Mouse (Mus musculus): Measurements from ENCODE around the gene AU022252. TPM values are rescaled to one million over a fixed set of nuclear protein-coding genes. Genes with fewer than 3 reads are reported as not detected.

Gene AU022252
- polyA plus RNA-seq, 1 experiment from 2014 or later = 15.1 TPM

DNA sequence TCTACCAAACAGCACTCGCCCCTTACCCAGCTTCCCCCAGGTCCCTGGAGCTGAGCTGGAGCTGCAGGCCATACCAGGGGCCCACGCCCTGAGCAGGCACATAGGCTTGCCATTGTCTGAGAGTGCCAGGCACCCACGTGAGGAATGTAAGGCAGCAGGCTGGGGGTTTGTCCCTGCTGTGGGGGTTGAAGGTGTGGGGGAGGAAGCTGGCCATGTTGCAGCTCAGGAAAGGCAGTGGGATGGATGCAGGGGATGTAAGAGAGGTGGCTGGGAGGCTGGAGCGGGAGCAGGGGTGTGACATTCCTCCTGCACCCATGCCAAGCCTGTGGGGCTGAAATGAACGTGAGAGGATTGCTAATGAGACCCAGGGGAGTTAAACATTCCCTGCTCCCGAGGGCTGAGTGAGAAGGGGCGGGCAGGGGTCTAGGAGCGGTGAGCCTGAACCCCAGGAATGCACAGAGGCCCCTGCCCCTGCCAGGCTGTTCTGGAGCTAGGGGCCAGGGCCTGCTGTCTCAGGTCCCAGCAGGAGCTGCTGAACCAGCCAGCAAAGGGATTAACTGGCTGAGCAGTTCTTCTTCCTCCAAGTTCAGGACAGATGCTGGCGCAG lies 21.6 kb upstream of the AU022252 start:
- ATAC-seq = no peak
- no peak overlapping the region for H3K27ac ChIP-seq (ENCODE audit: low read depth, low read length)

DNA sequence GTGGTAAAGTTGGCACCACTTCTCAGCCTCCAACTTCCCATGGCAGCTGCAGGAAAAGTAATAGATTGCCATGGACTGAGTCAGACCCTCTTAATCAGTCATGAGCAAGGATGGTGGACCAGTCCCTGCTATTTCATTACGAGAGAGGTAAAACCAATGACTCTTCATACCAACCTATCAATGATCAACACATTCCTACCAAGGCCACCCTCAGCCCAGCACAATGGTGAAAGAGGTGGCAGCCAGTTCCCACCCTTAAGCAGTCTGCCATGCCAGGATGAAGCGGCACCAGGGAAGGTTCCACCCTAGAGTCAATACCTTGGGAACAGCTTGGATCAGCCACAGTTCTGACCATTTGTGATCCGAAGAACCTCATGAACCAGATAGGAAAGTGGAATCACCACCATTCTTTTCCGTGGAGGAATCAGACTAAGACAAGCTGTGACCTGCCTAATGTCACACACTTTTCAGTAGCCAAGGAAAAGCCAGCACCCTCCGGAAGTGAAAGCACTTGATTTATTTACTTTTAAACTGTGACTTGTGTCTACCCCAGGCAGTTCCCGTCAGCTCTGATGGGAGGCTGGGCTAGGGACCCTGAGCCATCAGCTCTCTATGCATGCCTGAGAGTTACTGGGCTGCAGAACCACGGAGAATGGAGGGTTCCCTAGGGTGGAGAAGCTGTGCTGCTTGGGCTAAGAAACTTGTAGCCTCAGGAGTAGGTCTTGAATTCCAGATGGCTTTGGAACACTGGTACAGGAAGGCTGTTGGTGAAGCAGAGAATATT lies 19.7 kb upstream of the AU022252 start:
- Histone ChIP-seq H3K27ac (ENCODE audit: low read depth, low read length) (no peak overlapping the region), H3K9ac (ENCODE audit: low read depth, low read length) (no peak overlapping the region), H3K27me3 (replicated peaks; ENCODE audit: control insufficient read depth, insufficient read depth, low read length) (no peaks in the 10 kb centered on the region), H3K36me3 (ENCODE audit: control insufficient read depth, insufficient read depth) (no peaks in the 10 kb centered on the region; the same call in 1 of the 2 replicates), H3K4me3 (ENCODE audit: low read depth, low read length) (no peak overlapping the region), H3K9me3 (ENCODE audit: control insufficient read depth) (no peaks in the 10 kb centered on the region), H3K4me1 (replicated peaks; ENCODE audit: control insufficient read depth, insufficient read depth, low read length) (no peaks in the 10 kb centered on the region), H3K4me2 (replicated peaks; ENCODE audit: low read depth) (no peak overlapping the region)
- 48% methylated on average over 7 of the region's 7 CpGs for WGBS
- no peak for TF ChIP-seq CTCF (IDR thresholded peaks at IDR 0.05; ENCODE audit: low read depth)
- ATAC-seq = no peak

More for the DNA sequence above, 21.6 kb upstream of the AU022252 start:
- H3K4me3 ChIP-seq (ENCODE audit: low read depth, low read length) = no peak overlapping the region
- 60% methylated on average over 9 of the region's 9 CpGs for WGBS
- no peaks in the 10 kb centered on the region for H3K9me3 ChIP-seq (ENCODE audit: control insufficient read depth)
- no peak for TF ChIP-seq CTCF (IDR thresholded peaks at IDR 0.05; ENCODE audit: low read depth)
- H3K36me3 ChIP-seq (ENCODE audit: control insufficient read depth, insufficient read depth) = no peaks in the 10 kb centered on the region
- H3K4me1 ChIP-seq (replicated peaks; ENCODE audit: control insufficient read depth, insufficient read depth, low read length) = 0 out of 2 replicates have a peak, but pooled peaks cover 2% of the 10 kb centered on the region
- H3K27me3 ChIP-seq (replicated peaks; ENCODE audit: control insufficient read depth, insufficient read depth, low read length) = no peaks in the 10 kb centered on the region
- no peak overlapping the region for H3K4me2 ChIP-seq (replicated peaks; ENCODE audit: low read depth)
- no peak overlapping the region for H3K9ac ChIP-seq (ENCODE audit: low read depth, low read length)

DNA sequence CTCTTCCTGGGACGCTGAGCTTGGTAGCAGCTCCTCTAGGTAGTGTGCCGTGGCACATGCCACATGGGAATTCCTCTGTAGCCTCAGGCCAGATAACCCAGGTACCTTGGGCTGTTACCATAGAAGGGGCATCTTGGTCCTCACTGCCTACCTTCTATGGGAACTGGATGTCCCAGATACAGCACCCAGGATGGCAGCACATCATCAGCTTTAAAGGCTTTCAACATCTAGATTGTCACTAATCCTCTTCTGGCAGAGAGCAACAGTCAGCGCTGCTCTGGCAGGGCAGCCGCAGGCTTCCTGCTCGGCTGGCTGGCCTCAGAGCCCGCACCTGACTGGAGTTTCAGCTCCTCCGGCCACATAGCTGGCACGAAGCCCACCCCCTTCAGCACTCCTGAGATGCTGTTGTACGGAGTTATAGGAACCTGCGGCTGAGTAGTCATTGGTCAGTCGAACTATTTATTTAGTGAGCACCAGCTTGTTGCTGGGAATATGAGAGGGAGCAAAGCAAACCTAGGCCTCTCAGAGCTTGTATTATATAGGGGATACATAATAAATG lies 16.0 kb upstream of the AU022252 start:
- no peak overlapping the region for H3K4me2 ChIP-seq (replicated peaks; ENCODE audit: low read depth)
- H3K27me3 ChIP-seq (replicated peaks; ENCODE audit: control insufficient read depth, insufficient read depth, low read length) = no peaks in the 10 kb centered on the region
- no peak overlapping the region for H3K27ac ChIP-seq (ENCODE audit: low read depth, low read length)
- no peaks in the 10 kb centered on the region for H3K4me1 ChIP-seq (replicated peaks; ENCODE audit: control insufficient read depth, insufficient read depth, low read length)
- no peaks in the 10 kb centered on the region for H3K9me3 ChIP-seq (ENCODE audit: control insufficient read depth)
- no peak overlapping the region for H3K9ac ChIP-seq (ENCODE audit: low read depth, low read length)
- no peak for ATAC-seq
- TF ChIP-seq CTCF (IDR thresholded peaks at IDR 0.05; ENCODE audit: low read depth) = no peak
- WGBS = 87% methylated on average over 11 of the region's 11 CpGs
- no peak overlapping the region for H3K4me3 ChIP-seq (ENCODE audit: low read depth, low read length)
- H3K36me3 ChIP-seq (ENCODE audit: control insufficient read depth, insufficient read depth) = peaks cover 12% of the 10 kb centered on the region; the same call in 1 of the 2 replicates

DNA sequence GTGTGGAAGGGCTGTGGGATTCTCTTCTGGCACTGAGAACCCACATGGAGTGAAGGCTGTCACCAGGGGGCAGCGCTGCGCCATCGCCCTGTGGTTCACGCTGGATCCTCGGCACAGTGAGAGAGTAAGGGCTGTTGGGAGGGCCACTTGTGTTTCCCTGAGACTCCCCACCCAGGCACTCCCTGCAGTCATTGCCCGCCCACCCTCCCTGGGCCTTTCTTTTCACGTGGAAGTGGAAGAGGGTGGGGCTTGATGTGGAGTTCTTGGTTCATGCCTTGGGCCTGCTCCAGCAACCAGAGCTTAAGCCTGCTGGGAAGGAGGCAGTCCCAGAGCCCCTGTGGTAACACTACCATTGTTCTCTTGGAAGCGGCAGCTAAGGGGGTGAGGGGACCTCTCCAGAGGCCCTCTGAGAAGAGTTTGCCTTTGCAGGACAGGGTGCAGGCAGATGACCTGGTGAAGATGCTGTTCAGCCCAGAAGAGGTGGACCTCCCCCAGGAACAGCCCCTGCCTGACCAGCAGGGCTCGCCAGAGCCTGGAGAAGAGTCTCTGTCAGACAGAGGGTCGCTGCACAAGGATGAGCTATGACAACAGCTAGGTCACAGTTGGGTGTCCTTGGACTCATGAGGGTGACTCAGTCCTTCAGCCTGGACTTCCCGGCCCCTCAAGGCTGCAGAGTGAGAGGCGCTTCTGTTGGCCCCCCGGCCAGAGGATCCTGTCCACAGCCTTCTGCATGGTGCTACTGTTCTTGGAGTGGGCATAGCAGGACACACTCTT lies 15.1 kb upstream of the AU022252 start:
- WGBS = 39% methylated on average over 13 of the region's 13 CpGs
- Histone ChIP-seq H3K27me3 (replicated peaks; ENCODE audit: control insufficient read depth, insufficient read depth, low read length) (no peaks in the 10 kb centered on the region), H3K4me2 (replicated peaks; ENCODE audit: low read depth) (no peak overlapping the region), H3K9me3 (ENCODE audit: control insufficient read depth) (no peaks in the 10 kb centered on the region), H3K36me3 (ENCODE audit: control insufficient read depth, insufficient read depth) (peaks cover 12% of the 10 kb centered on the region; the same call in 1 of the 2 replicates), H3K4me3 (ENCODE audit: low read depth, low read length) (no peak overlapping the region), H3K27ac (ENCODE audit: low read depth, low read length) (no peak overlapping the region), H3K4me1 (replicated peaks; ENCODE audit: control insufficient read depth, insufficient read depth, low read length) (no peaks in the 10 kb centered on the region), H3K9ac (ENCODE audit: low read depth, low read length) (no peak overlapping the region)
- peak; percentile 64 for ATAC-seq
- TF ChIP-seq CTCF (IDR thresholded peaks at IDR 0.05; ENCODE audit: low read depth) = peak; percentile 96

DNA sequence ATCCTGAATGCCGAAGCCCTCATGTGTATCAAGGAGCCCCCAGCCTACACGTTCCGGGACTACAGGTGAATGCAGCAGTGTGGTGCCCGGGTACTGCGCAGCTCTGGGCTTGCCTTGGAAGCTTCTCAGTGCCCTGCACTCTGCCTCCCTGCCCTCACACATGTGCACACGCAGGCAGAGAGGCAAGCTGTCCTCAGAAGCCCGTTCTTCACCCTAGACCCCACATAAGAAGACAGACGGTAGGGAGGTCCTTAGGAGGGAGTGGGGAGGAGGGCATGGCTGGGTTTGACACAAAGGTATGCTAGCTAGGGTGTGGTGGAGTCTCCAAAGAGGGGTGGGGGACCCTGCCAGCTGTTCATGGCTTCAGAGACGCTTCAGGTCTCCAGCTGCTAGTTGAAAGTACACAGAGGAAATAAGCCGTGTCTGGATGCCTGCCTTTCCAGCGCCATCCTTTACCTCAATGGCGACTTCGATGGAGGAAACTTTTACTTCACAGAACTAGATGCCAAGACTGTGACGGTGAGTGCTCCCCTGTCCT lies 14.2 kb upstream of the AU022252 start:
- Histone ChIP-seq H3K36me3 (ENCODE audit: control insufficient read depth, insufficient read depth) (peaks cover 21% of the 10 kb centered on the region; the same call in 1 of the 2 replicates), H3K4me2 (replicated peaks; ENCODE audit: low read depth) (no peak overlapping the region), H3K9me3 (ENCODE audit: control insufficient read depth) (no peaks in the 10 kb centered on the region), H3K27me3 (replicated peaks; ENCODE audit: control insufficient read depth, insufficient read depth, low read length) (no peaks in the 10 kb centered on the region), H3K4me1 (replicated peaks; ENCODE audit: control insufficient read depth, insufficient read depth, low read length) (no peaks in the 10 kb centered on the region), H3K4me3 (ENCODE audit: low read depth, low read length) (no peak overlapping the region), H3K9ac (ENCODE audit: low read depth, low read length) (no peak overlapping the region), H3K27ac (ENCODE audit: low read depth, low read length) (no peak overlapping the region)
- 77% methylated on average over 14 of the region's 14 CpGs for WGBS
- TF ChIP-seq CTCF (IDR thresholded peaks at IDR 0.05; ENCODE audit: low read depth) = no peak
- ATAC-seq = no peak

Data from intestine, postnatal 0 days (tissue).